Mouse (Mus musculus) adrenal gland, postnatal 25 days (tissue): ENCODE results near the gene Rps29. TPM values are rescaled to one million over a fixed set of nuclear protein-coding genes. Genes with fewer than 3 reads are reported as not detected.

Experiments used
- DNase-seq: peaks from one replicate; pipeline ENCODE4 v3.0.0; 2021; ENCODE audit warnings: mixed read lengths
- microRNA-seq, 2 experiments: library from miRNA; unstranded; fragments of <30 nt; microRNA quantifications; one replicate each; pipeline ENCODE4 v1.2.0; 2021
- total RNA-seq: library from RNA; stranded (reverse); gene quantifications from 2 replicates; pipeline ENCODE4 v1.2.3, GENCODE M21; 2021

The Rps29 gene
- total RNA-seq, 1 experiment from 2014 or later = 1,362 TPM

DNA sequence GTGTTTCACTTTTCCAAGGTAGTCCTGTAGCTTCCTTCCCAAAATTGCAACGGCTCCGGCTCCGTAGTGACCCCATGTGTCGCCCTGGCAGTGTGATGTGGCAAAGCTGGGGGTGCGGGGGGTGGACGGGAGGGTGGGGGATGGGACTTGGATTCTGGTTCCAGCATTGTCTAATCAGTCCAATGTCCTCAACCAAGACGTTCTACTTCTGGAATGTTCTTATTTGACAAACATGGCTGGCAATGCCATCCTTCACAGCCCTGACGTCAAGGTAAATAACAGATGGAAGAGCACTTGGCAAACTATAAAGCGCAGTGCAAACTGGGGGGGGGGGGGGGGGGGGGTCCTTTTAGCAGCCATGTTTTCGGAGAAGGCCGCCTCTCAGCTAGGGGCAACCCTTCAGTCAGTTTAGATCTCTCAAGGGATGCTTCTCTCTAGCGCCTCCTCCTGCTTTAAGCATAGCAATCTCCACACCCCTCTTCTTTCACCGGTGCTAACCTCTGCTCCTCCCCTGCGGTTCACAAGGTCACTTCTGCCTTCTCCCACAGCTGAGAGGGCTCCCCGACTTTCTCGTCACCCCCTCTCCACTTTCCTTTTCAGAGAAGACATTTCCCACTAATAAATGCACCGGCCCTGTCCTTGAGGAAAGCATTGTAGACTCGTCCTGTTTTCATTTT is 29.2 kb downstream of the Rps29 start:
- DNase-seq = peak; percentile 3

DNA sequence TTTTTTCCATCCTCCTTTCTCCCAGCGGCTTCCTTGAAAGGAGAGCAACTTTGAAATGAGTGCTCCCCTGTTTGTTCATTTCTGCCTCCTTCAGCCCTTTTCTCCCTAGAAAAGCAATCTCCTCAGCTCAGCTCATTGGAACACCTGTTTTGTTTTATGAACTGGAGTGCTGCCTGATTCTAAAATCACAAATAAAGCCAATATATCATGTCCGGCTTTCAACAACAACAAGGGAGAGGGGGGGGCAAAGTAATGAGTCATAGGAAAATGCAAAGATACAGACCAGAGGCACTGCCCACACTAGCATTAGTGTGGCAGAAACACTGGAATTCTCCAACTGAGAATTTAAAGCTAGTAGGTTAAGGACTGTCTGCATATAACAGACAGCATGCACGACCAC is 31.4 kb downstream of the Rps29 start:
- DNase-seq = no peak

- peak; percentile 16 for DNase-seq
Observed at GRCm38 (mm10) chr12:69127170-69127569, 31.8 kb downstream of the Rps29 start.

- DNase-seq = no peak
Observed at GRCm38 (mm10) chr12:69125066-69125465, 33.9 kb downstream of the Rps29 start.

GRCm38 (mm10) chr12:69122801-69123200 is 36.2 kb downstream of the Rps29 start:
- no peak for DNase-seq

GRCm38 (mm10) chr12:69119908-69120307 is 39.1 kb downstream of the Rps29 start:
- DNase-seq = no peak

Small RNAs within 50 kb of the gene (microRNA-seq; reads per million reads assigned to microRNA genes)
- gene Gm47287 (0 reads per million in 2 experiments), gene Gm47295 (0.71 to 1.7 reads per million in 2 experiments)

Other genes starting within 250 kb of the Rps29 start
- gene Lrr1, start 9.6 kb upstream of the Rps29 start, total RNA-seq = 0.85 TPM in 1 of 2 replicates, not detected in the other
- 574 and 660 TPM in 2 replicates for gene Rpl36al, start 24.9 kb upstream of the Rps29 start, total RNA-seq
- 48.4 and 54.3 TPM in 2 replicates for gene Mgat2, start 25.0 kb upstream of the Rps29 start, total RNA-seq
- gene Gm49383, start 37.9 kb upstream of the Rps29 start, total RNA-seq = 6.6 and 6.8 TPM in 2 replicates
- 0.95 and 2.0 TPM in 2 replicates for gene Dnaaf2, start 39.2 kb upstream of the Rps29 start, total RNA-seq
- gene Gm49384, start 45.1 kb upstream of the Rps29 start, total RNA-seq = 5.4 and 6.9 TPM in 2 replicates
- gene Pole2, start 69.0 kb upstream of the Rps29 start, total RNA-seq = 5.7 and 5.8 TPM in 2 replicates
- gene Klhdc1, start 82.0 kb upstream of the Rps29 start, total RNA-seq = 6.8 and 10.6 TPM in 2 replicates
- 54.6 and 65.0 TPM in 2 replicates for gene Klhdc2, start 137.5 kb upstream of the Rps29 start, total RNA-seq
- gene Nemf, start 198.0 kb upstream of the Rps29 start, total RNA-seq = 41.7 and 47.0 TPM in 2 replicates
- gene Arf6, start 213.0 kb upstream of the Rps29 start, total RNA-seq = 112 and 118 TPM in 2 replicates
- gene Gm9887, start 213.3 kb upstream of the Rps29 start, total RNA-seq = 1.5 TPM in 1 of 2 replicates, not detected in the other